Mouse (Mus musculus) neural tube, embryonic 11.5 days (tissue): ENCODE measurements around the gene Mex3d. TPM values are rescaled to one million over a fixed set of nuclear protein-coding genes. Genes with fewer than 3 reads are reported as not detected.

Experiments
- ATAC-seq: fragments of 200-750 bp; cut with Nextera tagmentation; 2 replicates; pipeline ENCODE4 v1.8.0; 2017; ENCODE audit warnings: moderate number of reproducible peaks, mild to moderate bottlenecking, moderate TSS enrichment, moderate library complexity; ENCODE audit not compliant: insufficient read depth, low FRiP score, low TSS enrichment
- DNase-seq: peaks from one replicate; pipeline ENCODE4 v3.0.0-alpha.2; 2015; ENCODE audit warnings: low spot score
- H3K27ac ChIP-seq: fragments of 300-500 bp; sonication (generic); 2 replicates; pipeline ENCODE4 v1.5.1; 2014; ENCODE audit warnings: low read depth, mild to moderate bottlenecking, low read length
- H3K27me3 ChIP-seq: fragments of 300-500 bp; sonication (generic); 2 replicates; pipeline ENCODE4 v1.6.1; 2014; ENCODE audit warnings: mild to moderate bottlenecking, low read length, mixed read lengths; ENCODE audit not compliant: control insufficient read depth, insufficient read depth
- H3K36me3 ChIP-seq: fragments of 300-500 bp; sonication (generic); 2 replicates; pipeline ENCODE4 v1.6.1; 2014; ENCODE audit warnings: mild to moderate bottlenecking, low read length, moderate library complexity, mixed read lengths; ENCODE audit not compliant: control insufficient read depth, insufficient read depth
- H3K4me1 ChIP-seq: fragments of 300-500 bp; sonication (generic); 2 replicates; pipeline ENCODE4 v1.6.1; 2014; ENCODE audit warnings: low read length, mixed read lengths; ENCODE audit not compliant: control insufficient read depth, insufficient read depth
- H3K4me2 ChIP-seq: fragments of 300-500 bp; sonication (generic); 2 replicates; pipeline ENCODE4 v1.6.1; 2014; ENCODE audit warnings: low read depth, mild to moderate bottlenecking, moderate library complexity
- H3K4me3 ChIP-seq: fragments of 300-500 bp; sonication (generic); 2 replicates; pipeline ENCODE4 v1.5.1; 2014; ENCODE audit warnings: low read depth, low read length
- H3K9ac ChIP-seq: fragments of 300-500 bp; sonication (generic); 2 replicates; pipeline ENCODE4 v1.6.1; 2014; ENCODE audit warnings: mild to moderate bottlenecking, low read length
- H3K9me3 ChIP-seq: fragments of 300-500 bp; sonication (generic); 2 replicates; pipeline ENCODE4 v1.6.1; 2016; ENCODE audit warnings: low read length; ENCODE audit not compliant: control insufficient read depth
- WGBS: fragments of 180-500 bp; shearing (Covaris S2); extraction: QIAGEN DNeasy Blood & Tissue Kit; methylation state at CpG from one replicate; pipeline ENCODE4 v1.1.7; 2014; 5-methylcytosine and 5-hydroxymethylcytosine counted together
- polyA plus RNA-seq: library from polyadenylated mRNA; unstranded; fragments of >200 nt; fragmentation: Nextera tagmentation; extraction: Ambion mirVana; gene quantifications from 2 replicates; pipeline ENCODE4 v1.2.1, GENCODE M21; 2014

Gene Mex3d
- polyA plus RNA-seq, 1 experiment from 2014 or later: 12.6 TPM

DNA sequence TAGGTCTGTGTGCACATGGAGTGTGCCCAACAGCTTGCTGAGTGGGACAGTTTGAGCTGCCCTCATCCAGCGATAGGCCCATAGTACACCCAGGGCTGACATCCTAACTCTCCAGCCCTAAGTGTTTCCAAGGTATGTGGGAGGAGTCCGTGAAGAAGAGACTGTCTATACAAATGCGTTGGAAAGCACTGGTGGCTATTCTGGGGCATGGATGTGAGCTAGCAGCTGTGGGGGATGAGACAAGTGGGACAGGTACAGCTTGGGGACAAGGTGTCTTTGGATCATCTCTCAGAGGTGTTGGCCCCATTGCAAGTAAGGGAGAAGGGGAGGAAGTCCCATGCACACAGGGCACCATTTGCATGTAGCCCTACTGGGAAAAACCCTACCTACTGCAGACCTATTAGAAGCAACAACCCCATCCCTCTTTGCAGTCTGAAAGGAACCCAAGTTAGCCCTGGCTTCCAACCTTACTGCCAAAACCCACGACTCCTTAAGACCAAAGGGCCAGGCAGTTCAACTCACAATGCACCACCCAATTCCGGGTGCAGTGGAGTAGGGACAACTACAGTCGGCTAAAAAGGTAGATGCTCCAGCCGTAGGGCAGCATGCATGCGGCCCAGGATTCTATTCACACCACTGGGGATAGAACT, 10.2 kb upstream of the Mex3d start:
- ATAC-seq: no peak

DNA sequence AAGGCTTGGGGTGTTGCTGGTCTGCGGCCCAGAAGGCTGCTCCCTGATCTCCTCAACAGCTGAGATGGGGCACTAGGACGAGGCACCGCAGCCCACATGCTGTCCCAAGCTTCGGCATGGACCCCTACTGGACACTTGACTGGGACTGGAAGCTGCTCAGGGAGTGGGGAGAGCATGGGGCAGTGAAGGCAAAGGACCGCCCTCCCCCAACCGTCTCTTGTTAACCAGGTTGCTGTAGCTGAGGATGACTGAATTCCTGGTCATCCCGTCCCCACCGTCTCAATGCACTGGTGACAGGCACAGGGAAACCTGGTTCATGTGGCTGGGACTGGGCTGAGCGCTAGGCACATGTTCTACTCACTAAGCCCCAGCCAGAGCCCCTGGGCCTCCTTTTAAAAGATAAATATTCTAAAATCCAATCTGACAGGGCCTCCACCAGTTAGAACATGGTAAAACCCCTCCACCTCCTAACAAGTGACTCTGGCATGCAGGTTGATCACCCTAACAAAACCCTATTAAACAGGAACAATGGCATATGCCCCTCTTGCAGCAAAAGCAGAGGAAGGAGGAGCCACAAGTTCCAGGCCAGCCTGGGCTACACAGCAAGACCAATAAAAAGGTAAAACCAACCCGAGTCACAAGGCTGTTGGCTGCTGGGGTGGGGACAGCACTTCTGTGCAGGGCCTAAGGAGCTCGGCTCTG, 9.5 kb upstream of the Mex3d start:
- H3K9ac ChIP-seq: peak overlapping the region; percentile 93
- peaks cover 28% of the 10 kb centered on the region for H3K36me3 ChIP-seq
- no peak for DNase-seq
- H3K4me1 ChIP-seq: peaks cover 24% of the 10 kb centered on the region
- H3K27ac ChIP-seq: no peak overlapping the region
- peak overlapping the region; percentile 73 for H3K4me3 ChIP-seq
- no peaks in the 10 kb centered on the region for H3K27me3 ChIP-seq
- WGBS: 91% methylated on average over 11 of the region's 11 CpGs
- ATAC-seq: no peak
- peak overlapping the region; percentile 64 for H3K4me2 ChIP-seq
- no peaks in the 10 kb centered on the region for H3K9me3 ChIP-seq

More for the DNA sequence above, 10.2 kb upstream of the Mex3d start:
- peak overlapping the region; percentile 93 for H3K9ac ChIP-seq
- no peak overlapping the region; the same call in 1 of the 2 replicates for H3K27ac ChIP-seq
- WGBS: 58% methylated on average over 8 of the region's 8 CpGs
- peaks cover 25% of the 10 kb centered on the region for H3K36me3 ChIP-seq
- peak overlapping the region; percentile 73 for H3K4me3 ChIP-seq
- peak overlapping the region; percentile 64 for H3K4me2 ChIP-seq
- no peak for DNase-seq
- H3K4me1 ChIP-seq: peaks cover 24% of the 10 kb centered on the region
- no peaks in the 10 kb centered on the region for H3K27me3 ChIP-seq
- H3K9me3 ChIP-seq: no peaks in the 10 kb centered on the region

DNA sequence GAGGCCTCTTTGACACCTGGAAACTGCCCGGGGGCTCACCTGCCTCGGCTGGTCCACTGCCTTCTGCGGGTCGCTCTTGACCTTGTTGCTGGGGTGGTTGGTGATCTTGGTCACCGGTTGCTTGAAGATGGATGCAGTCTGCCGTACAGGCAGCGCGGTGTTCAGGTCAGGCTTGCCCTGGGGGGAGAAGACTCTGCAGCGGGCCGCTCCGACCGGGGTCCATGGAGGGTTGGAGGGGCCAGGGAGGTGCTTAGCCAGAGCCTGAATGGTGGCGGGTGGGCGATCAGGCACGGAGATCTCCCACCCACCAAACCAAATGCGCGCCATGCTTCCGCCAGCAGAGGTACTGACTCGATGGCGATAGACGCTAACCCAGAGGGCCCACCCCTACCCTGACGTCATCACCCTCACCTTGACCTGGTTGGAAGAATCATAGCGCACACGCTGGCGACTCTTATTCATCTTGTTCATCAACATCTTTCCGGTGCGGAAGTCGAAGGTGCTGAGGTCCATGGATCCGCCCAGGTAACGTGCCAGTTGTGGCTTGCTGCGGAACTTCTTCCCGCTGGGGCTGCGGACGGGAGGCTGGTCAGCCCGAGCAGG, 7.7 kb upstream of the Mex3d start:
- Histone ChIP-seq H3K9me3 (no peaks in the 10 kb centered on the region), H3K36me3 (peaks cover 35% of the 10 kb centered on the region), H3K9ac (no peak overlapping the region), H3K27ac (no peak overlapping the region), H3K4me1 (peaks cover 15% of the 10 kb centered on the region), H3K27me3 (no peaks in the 10 kb centered on the region), H3K4me2 (no peak overlapping the region), H3K4me3 (no peak overlapping the region)
- ATAC-seq: no peak
- 95% methylated on average over 35 of the region's 35 CpGs for WGBS
- DNase-seq: no peak

DNA sequence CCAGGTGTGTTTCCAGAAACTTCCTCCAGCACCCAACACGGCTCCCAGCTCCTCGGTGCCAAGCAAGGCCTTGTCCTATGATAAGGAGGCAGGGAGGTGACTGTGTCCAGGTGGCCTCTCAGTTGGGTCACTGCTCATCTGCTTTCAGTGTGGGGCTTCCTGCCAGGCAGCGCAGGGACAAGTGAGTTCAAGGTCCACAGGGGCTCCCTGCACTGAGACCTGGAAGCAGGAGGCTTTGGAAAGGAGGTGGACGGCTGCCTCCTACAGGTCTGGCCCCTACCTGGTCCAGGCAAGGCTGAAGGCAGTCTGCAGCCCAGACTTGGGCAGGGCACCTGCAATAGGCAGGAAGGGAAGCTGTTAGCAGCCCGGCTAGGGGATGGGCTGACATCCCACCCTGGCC, 5.2 kb upstream of the Mex3d start:
- ATAC-seq: no peak

DNA sequence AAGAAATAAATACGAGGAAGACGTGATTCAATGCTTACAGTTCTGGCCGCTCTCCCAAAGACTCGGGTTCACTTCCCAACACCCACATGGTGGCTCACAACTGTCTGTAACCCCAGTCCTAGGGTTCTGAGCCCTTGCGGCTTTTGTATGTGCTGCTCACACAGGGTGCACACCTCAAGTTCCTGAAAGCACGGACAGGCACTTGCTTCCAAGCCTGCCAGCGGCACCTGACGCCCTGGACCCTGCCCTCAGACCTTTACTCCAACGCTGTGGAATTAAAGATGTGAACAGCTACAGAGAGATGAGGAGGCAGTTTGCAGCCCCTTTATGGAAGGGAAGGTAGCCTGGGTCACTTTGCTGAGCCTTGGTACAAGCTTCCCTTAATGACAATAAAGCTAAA, 3.2 kb upstream of the Mex3d start:
- ATAC-seq (no peak), DNase-seq (no peak)
- Histone ChIP-seq H3K4me2 (no peak overlapping the region), H3K4me1 (peaks cover 6% of the 10 kb centered on the region), H3K4me3 (no peak overlapping the region), H3K36me3 (peaks cover 33% of the 10 kb centered on the region), H3K27ac (no peak overlapping the region), H3K9ac (no peak overlapping the region), H3K9me3 (no peaks in the 10 kb centered on the region), H3K27me3 (no peaks in the 10 kb centered on the region)
- WGBS: 94% methylated on average over 9 of the region's 9 CpGs

More for the DNA sequence above, 5.2 kb upstream of the Mex3d start:
- Histone ChIP-seq H3K4me2 (no peak overlapping the region), H3K36me3 (peaks cover 35% of the 10 kb centered on the region), H3K4me1 (peaks cover 14% of the 10 kb centered on the region), H3K9ac (no peak overlapping the region), H3K27ac (no peak overlapping the region), H3K27me3 (no peaks in the 10 kb centered on the region), H3K4me3 (no peak overlapping the region), H3K9me3 (no peaks in the 10 kb centered on the region)
- WGBS: 95% methylated on average over 5 of the region's 5 CpGs
- DNase-seq: no peak

DNA sequence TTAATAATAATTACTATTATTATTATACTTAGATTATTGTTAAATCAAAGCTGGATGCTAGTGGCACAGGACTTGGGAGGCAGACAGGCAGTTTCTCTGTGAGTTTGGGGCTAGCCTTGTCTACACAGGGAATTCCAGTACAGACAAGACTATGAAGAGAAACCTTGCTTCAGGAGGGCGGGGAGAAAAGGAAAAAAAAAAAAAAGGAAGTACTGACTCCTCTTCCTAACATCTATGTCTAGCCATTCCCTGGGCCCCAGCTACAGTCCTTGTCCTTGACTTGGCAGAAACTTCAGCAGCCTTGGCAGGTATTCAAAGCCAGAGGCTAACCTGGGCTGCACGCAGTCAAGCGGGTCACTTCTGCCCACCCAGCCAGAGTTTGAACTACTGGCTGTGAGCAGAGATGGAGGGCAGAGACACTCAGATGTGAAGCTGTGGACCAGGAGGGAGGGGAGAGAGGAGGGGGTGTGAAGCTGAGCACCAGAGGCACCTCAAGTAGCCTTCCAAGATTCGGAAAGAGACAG, 1.8 kb upstream of the Mex3d start:
- no peaks in the 10 kb centered on the region for H3K9me3 ChIP-seq
- peaks cover 14% of the 10 kb centered on the region for H3K4me1 ChIP-seq
- H3K9ac ChIP-seq: no peak overlapping the region
- ATAC-seq (no peak), DNase-seq (no peak)
- H3K36me3 ChIP-seq: peaks cover 31% of the 10 kb centered on the region
- H3K4me2 ChIP-seq: no peak overlapping the region
- no peak overlapping the region for H3K4me3 ChIP-seq
- 74% methylated on average over 4 of the region's 4 CpGs for WGBS
- no peak overlapping the region for H3K27ac ChIP-seq
- no peaks in the 10 kb centered on the region for H3K27me3 ChIP-seq

DNA sequence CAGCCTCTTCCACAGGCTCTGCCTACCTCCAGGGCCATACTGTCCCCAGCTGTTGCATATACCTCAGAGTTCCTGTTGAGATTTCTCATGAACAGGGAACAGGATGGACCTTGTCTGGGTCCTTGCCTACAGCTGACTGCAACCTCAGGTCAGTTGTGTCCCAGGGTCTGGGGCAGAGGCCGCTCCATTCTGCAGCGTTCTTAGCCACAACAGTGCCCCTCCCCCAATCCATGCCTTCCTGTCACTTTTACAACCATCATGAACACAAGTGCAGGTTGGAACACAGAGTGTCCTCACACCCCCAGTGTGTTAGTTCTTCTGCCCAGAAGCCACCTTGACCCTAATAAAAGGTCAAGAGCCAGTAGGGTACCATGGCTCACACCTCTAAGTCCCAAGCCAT, 1.3 kb upstream of the Mex3d start:
- Histone ChIP-seq H3K27ac (no peak overlapping the region), H3K27me3 (no peaks in the 10 kb centered on the region), H3K4me1 (peaks cover 18% of the 10 kb centered on the region), H3K4me3 (peak overlapping the region; percentile 94; the same call in 1 of the 2 replicates), H3K36me3 (peaks cover 26% of the 10 kb centered on the region), H3K4me2 (no peak overlapping the region), H3K9ac (no peak overlapping the region), H3K9me3 (no peaks in the 10 kb centered on the region)
- 8% methylated on average over 2 of the region's 2 CpGs for WGBS
- DNase-seq (no peak), ATAC-seq (no peak)

DNA sequence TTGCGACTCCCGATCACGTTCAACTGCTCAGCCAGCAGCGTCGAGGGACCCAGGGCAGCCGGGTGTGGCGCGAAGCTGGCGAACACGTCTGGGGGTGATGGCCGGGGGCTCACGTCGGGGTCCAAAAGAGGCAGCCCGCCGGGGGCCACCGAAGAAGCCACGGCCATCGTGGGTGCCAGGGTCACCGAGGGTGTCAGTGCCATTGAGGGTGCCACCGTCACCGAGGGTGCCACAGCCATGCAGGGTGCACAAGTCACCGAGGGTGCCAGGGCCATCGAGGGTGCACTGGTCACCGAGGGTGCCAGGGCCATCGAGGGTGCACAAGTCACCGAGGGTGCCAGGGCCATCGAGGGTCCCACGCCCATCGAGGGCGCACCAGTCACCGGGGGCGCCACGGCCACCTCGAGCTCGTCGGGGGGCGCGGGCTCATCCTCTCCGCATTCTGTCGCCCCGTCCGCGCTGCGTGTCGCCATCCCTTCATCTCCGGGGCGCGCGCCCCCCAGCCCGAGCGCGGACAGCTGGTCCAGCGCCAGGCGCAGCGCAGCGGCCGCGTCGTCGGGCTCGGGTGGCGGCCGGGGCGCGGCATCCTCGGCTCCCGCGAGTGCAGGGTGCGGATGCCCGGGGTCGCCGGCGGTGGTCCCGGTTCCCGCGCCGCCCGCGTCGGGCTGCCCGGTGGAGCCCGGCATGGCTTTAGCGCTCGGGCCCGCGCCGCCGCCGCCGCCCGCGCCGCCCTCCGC, 556 bp downstream of the Mex3d start:
- Histone ChIP-seq H3K36me3 (peaks cover 22% of the 10 kb centered on the region), H3K27ac (peak overlapping the region; percentile 93), H3K4me1 (peaks cover 22% of the 10 kb centered on the region), H3K27me3 (no peaks in the 10 kb centered on the region), H3K4me3 (peak overlapping the region; percentile 94), H3K9ac (peak overlapping the region; percentile 99), H3K9me3 (no peaks in the 10 kb centered on the region), H3K4me2 (peak overlapping the region; percentile 81)
- under 1% methylated on average over 49 of the region's 94 CpGs for WGBS
- ATAC-seq: no peak
- DNase-seq: no peak
